Mouse (Mus musculus) forebrain, embryonic 13.5 days (tissue): ENCODE measurements at regions not wholly inside any gene's neighbourhood (a gene's known extent, or its start where the extent isn't known, plus 50 kb on each side); places are given as distances from the start of the nearest gene placed in this dataset.

Experiments used
- ATAC-seq: fragments of 200-750 bp; cut with Nextera tagmentation; 2 replicates; pipeline ENCODE4 v1.8.0; 2017
- H3K27ac ChIP-seq: fragments of 300-500 bp; sonication (generic); 2 replicates; pipeline ENCODE4 v1.5.1; 2015; ENCODE audit warnings: inconsistent platforms, mild to moderate bottlenecking, moderate library complexity
- H3K27me3 ChIP-seq: fragments of 300-500 bp; sonication (generic); 2 replicates; pipeline ENCODE4 v1.6.1; 2015; ENCODE audit warnings: mild to moderate bottlenecking, inconsistent platforms
- H3K36me3 ChIP-seq: fragments of 300-500 bp; sonication (generic); 2 replicates; pipeline ENCODE4 v1.6.1; 2015; ENCODE audit warnings: mild to moderate bottlenecking, inconsistent platforms; ENCODE audit not compliant: poor library complexity, severe bottlenecking
- H3K4me1 ChIP-seq: fragments of 300-500 bp; sonication (generic); 2 replicates; pipeline ENCODE4 v1.6.1; 2015; ENCODE audit warnings: inconsistent platforms
- H3K4me2 ChIP-seq: fragments of 300-500 bp; sonication (generic); 2 replicates; pipeline ENCODE4 v1.6.1; 2015; ENCODE audit warnings: inconsistent platforms, mild to moderate bottlenecking, moderate library complexity
- H3K4me3 ChIP-seq: fragments of 300-500 bp; sonication (generic); 2 replicates; pipeline ENCODE4 v1.5.1; 2015; ENCODE audit warnings: mild to moderate bottlenecking, inconsistent platforms
- H3K9ac ChIP-seq: fragments of 300-500 bp; sonication (generic); 2 replicates; pipeline ENCODE4 v1.6.1; 2015; ENCODE audit warnings: mild to moderate bottlenecking, inconsistent platforms
- H3K9me3 ChIP-seq: fragments of 300-500 bp; sonication (generic); replicated peaks from 2 replicates; pipeline ENCODE4 v1.6.1; 2016; ENCODE audit warnings: inconsistent platforms
- WGBS: fragments of 180-500 bp; shearing (Covaris S2); methylation state at CpG from one replicate; pipeline ENCODE4 v1.1.7; 2015; 5-methylcytosine and 5-hydroxymethylcytosine counted together

- no peak overlapping the region for H3K27ac ChIP-seq
- WGBS = 76% methylated on average over 17 of the region's 17 CpGs
- no peak overlapping the region for H3K4me3 ChIP-seq
- no peak overlapping the region for H3K4me2 ChIP-seq
- H3K9ac ChIP-seq = no peak overlapping the region
- H3K36me3 ChIP-seq = no peaks in the 10 kb centered on the region
- no peaks in the 10 kb centered on the region for H3K27me3 ChIP-seq
- H3K4me1 ChIP-seq = peaks cover 8% of the 10 kb centered on the region; the same call in 1 of the 2 replicates
- ATAC-seq = no peak
- no peaks in the 10 kb centered on the region for H3K9me3 ChIP-seq
Measured at GRCm38 (mm10) chr10:91575323-91576064, 394.4 kb upstream of the Tmpo start.

GRCm38 (mm10) chr10:91572796-91573195 is 391.7 kb upstream of the Tmpo start:
- no peak overlapping the region for H3K27ac ChIP-seq

DNA sequence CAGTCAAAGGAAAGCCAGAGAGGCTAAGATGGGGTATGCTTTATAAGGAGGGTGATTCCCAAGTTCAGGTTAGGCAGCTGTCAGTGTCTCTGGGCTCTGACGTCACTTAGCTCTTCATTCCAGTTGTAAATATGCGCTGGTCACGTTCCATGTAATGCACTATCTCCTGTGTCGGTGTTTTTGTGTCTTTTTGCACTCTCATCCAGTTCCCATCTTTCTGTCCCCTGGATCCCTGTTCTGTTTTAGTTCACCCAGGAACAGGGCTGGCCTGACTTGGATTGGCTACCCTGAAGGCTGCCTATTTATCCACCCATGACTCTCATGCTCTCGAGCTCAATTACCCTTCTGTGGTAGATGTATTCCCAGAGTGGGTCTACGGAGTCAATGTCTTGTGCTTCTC is 387.9 kb upstream of the Tmpo start:
- no peak overlapping the region for H3K4me2 ChIP-seq
- H3K9ac ChIP-seq = no peak overlapping the region
- H3K27me3 ChIP-seq = no peaks in the 10 kb centered on the region
- no peaks in the 10 kb centered on the region for H3K9me3 ChIP-seq
- H3K36me3 ChIP-seq = no peaks in the 10 kb centered on the region
- H3K4me3 ChIP-seq = no peak overlapping the region
- peaks cover 16% of the 10 kb centered on the region for H3K4me1 ChIP-seq
- no peak overlapping the region for H3K27ac ChIP-seq
- WGBS = 92% methylated on average over 6 of the region's 6 CpGs
- no peak for ATAC-seq

More at GRCm38 (mm10) chr10:91572796-91573195, 391.7 kb upstream of the Tmpo start:
- H3K36me3 ChIP-seq = no peaks in the 10 kb centered on the region
- H3K27me3 ChIP-seq = no peaks in the 10 kb centered on the region
- WGBS = 81% methylated on average over 7 of the region's 7 CpGs
- no peak overlapping the region for H3K4me3 ChIP-seq
- H3K9me3 ChIP-seq = no peaks in the 10 kb centered on the region
- no peak for ATAC-seq
- peaks cover 8% of the 10 kb centered on the region; the same call in 1 of the 2 replicates for H3K4me1 ChIP-seq
- H3K9ac ChIP-seq = no peak overlapping the region
- no peak overlapping the region for H3K4me2 ChIP-seq

- no peak overlapping the region for H3K4me2 ChIP-seq
- no peak overlapping the region for H3K4me3 ChIP-seq
- H3K27me3 ChIP-seq = no peaks in the 10 kb centered on the region
- no peak overlapping the region for H3K9ac ChIP-seq
- H3K9me3 ChIP-seq = no peaks in the 10 kb centered on the region
- ATAC-seq = no peak
- 0 out of 2 replicates have a peak overlapping the region, but pooled peaks have one; percentile 16 for H3K27ac ChIP-seq
- H3K4me1 ChIP-seq = peaks cover 8% of the 10 kb centered on the region
- WGBS = 18% methylated on average over 7 of the region's 7 CpGs
- no peaks in the 10 kb centered on the region for H3K36me3 ChIP-seq
Measured at GRCm38 (mm10) chr10:91566116-91566774, 385.1 kb upstream of the Tmpo start.

DNA sequence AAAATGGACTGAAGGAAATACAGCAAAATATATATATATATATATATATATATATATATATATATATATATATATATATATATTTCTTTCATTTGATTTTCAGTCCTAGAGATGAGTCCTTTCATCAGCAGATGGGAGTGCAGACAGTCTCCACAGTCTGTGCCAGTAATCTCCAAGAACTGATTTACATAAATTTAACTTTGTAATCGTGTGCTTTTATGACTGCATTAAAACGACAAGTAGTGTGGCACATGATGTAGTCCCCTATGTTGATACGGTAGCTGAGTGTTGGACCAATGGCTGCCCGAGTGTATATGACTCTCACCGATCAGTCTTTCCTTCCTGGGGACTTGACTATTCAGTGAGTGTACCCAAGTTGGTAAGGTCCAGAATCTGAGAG is 378.2 kb upstream of the Tmpo start:
- Histone ChIP-seq H3K36me3 (no peaks in the 10 kb centered on the region), H3K9ac (no peak overlapping the region), H3K9me3 (no peaks in the 10 kb centered on the region), H3K27me3 (no peaks in the 10 kb centered on the region), H3K4me3 (no peak overlapping the region), H3K4me2 (no peak overlapping the region), H3K27ac (no peak overlapping the region), H3K4me1 (no peaks in the 10 kb centered on the region)
- WGBS = 79% methylated on average over 5 of the region's 5 CpGs
- ATAC-seq = peak; percentile 63; the same call in 1 of the 2 replicates

GRCm38 (mm10) chr10:91548071-91548470 is 367.0 kb upstream of the Tmpo start:
- ATAC-seq = no peak

GRCm38 (mm10) chr10:91546140-91546539 is 365.0 kb upstream of the Tmpo start:
- Histone ChIP-seq H3K36me3 (no peaks in the 10 kb centered on the region), H3K4me1 (peaks cover 34% of the 10 kb centered on the region), H3K27ac (no peak overlapping the region), H3K4me3 (no peak overlapping the region), H3K9ac (no peak overlapping the region), H3K27me3 (no peaks in the 10 kb centered on the region), H3K4me2 (peak overlapping the region; percentile 38), H3K9me3 (no peaks in the 10 kb centered on the region)
- WGBS = 21% methylated on average over 9 of the region's 9 CpGs
- peak; percentile 85 for ATAC-seq

More at GRCm38 (mm10) chr10:91548071-91548470, 367.0 kb upstream of the Tmpo start:
- H3K36me3 ChIP-seq = no peaks in the 10 kb centered on the region
- WGBS = 87% methylated on average over 4 of the region's 4 CpGs
- no peak overlapping the region for H3K27ac ChIP-seq
- no peak overlapping the region for H3K9ac ChIP-seq
- no peaks in the 10 kb centered on the region for H3K27me3 ChIP-seq
- peaks cover 24% of the 10 kb centered on the region for H3K4me1 ChIP-seq
- no peaks in the 10 kb centered on the region for H3K9me3 ChIP-seq
- no peak overlapping the region for H3K4me3 ChIP-seq
- no peak overlapping the region for H3K4me2 ChIP-seq

DNA sequence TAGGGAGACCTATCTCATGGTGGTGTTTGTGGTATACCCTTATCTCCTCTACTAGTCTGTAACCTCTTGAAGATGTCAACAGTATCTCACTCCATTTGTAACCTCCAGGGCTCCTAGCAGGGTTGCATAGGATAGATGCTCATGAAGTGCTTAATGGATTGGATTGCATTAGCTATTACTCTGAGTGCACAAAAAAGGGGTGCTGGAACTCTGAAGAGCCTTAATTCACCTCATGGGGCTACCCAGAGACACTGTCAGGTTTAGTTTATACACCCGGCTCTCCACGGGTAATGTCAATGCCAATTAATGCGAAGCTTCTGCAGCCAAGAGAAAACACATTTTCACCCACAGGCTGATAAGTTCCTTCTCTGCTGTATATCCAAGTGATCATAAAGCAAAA is 364.3 kb upstream of the Tmpo start:
- Histone ChIP-seq H3K4me3 (no peak overlapping the region), H3K9me3 (no peaks in the 10 kb centered on the region), H3K27ac (no peak overlapping the region), H3K4me2 (no peak overlapping the region), H3K27me3 (no peaks in the 10 kb centered on the region), H3K4me1 (peaks cover 34% of the 10 kb centered on the region), H3K36me3 (no peaks in the 10 kb centered on the region), H3K9ac (no peak overlapping the region)
- 56% methylated on average over 3 of the region's 3 CpGs for WGBS
- ATAC-seq = no peak

DNA sequence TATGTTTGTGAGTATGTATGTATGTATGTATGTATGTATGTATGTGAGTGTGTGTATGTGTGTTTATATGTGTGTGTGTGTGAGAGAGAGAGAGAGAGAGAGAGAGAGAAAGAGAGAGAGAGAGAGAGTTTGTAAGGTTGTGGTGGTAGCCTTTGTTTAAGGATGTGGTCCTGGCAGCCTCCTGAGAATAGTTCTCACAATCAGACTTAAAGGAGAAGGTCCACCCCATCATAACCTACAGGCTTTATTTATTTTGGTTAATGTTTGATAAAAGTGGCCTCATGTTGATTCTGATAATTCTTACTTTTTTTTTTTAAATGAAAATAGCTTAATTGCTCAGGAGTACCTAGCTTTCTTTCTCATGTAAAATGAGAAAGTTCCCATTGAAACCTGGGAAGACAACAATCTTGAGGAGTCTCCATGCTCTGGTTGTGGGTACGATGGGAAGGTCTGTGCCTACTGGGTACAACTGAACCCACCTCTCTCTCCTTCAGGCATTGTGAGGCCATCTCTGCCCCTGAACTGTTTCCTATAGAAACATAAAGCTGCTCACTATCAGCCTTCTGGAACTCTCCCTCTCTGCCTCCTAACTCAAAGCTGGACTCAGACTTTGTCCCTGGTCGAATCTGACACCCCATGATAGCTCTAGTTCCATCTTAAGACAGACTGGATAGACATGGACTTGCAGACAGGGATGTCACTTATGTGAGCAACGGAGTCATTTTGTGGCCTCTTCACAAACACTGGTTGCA is 362.2 kb upstream of the Tmpo start:
- Histone ChIP-seq H3K4me3 (no peak overlapping the region), H3K4me1 (peaks cover 34% of the 10 kb centered on the region), H3K9me3 (no peaks in the 10 kb centered on the region), H3K27me3 (no peaks in the 10 kb centered on the region), H3K9ac (no peak overlapping the region), H3K27ac (no peak overlapping the region), H3K36me3 (no peaks in the 10 kb centered on the region), H3K4me2 (no peak overlapping the region)
- WGBS = 92% methylated on average over 3 of the region's 3 CpGs
- no peak for ATAC-seq

DNA sequence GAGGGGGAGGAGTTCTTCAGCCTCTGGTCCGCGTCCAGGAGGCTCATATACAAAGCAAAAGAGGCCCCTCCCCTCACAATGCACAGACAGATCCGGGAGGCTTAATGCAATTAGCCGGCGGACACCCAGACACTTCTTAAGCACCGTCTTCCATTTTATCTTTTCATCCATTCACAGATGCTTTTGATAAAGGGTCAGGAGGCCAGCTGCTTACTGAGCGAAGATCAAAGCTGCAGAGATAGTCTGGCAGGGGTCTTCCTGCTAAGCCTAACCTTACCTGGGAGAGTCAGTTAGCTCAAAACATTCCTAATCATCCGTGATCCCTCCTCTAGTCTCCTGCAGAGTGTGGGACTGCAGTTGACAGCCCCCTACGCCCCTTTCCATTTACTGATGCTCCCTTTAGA is 361.1 kb upstream of the Tmpo start:
- H3K9ac ChIP-seq = no peak overlapping the region
- WGBS = 3% methylated on average over 9 of the region's 9 CpGs
- H3K4me3 ChIP-seq = no peak overlapping the region
- no peaks in the 10 kb centered on the region for H3K36me3 ChIP-seq
- ATAC-seq = peak; percentile 50; the same call in 1 of the 2 replicates
- no peak overlapping the region for H3K4me2 ChIP-seq
- no peaks in the 10 kb centered on the region for H3K27me3 ChIP-seq
- peaks cover 40% of the 10 kb centered on the region for H3K4me1 ChIP-seq
- no peaks in the 10 kb centered on the region for H3K9me3 ChIP-seq
- H3K27ac ChIP-seq = no peak overlapping the region

DNA sequence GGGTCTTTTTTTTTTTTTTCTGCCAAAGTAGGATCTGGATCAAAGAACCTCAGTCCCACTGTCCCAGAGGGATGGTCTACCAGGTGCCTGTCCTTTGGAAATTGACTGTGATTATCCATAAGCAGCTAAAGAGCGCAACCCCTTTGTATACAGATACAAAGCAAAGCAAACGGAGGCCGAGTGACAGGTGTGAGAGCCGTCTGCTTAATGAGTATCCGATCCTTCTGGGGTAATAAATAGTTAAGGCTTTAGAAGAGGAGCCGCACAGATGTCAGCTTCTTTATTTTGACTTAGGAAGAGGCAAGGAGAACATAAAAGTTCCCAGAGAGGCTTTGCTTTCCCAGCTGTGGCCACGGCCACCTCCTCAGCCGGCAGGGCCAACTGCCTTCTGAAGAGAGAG is 356.1 kb upstream of the Tmpo start:
- Histone ChIP-seq H3K4me3 (no peak overlapping the region), H3K9me3 (no peaks in the 10 kb centered on the region), H3K36me3 (no peaks in the 10 kb centered on the region), H3K27ac (no peak overlapping the region), H3K27me3 (no peaks in the 10 kb centered on the region), H3K4me1 (peaks cover 15% of the 10 kb centered on the region), H3K9ac (no peak overlapping the region), H3K4me2 (no peak overlapping the region)
- ATAC-seq = no peak
- 20% methylated on average over 8 of the region's 8 CpGs for WGBS

DNA sequence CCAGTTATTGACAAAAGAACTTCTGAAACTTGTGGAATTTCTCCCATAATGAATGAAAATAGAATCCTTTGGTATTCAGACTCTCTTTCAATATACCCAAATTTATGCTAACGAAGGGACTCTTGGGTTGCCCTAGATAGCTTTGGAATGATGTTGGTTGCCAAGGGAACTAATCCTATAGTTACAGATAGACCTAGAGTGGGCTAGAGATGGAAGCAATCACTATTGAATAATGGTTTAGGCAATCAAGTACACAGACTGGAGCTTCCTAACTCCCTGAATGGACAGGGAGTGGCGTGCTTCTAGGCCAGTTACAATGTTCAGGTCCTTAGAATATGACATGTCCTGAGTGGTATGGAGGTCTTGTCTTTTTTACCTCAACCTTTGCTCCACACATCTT is 354.3 kb upstream of the Tmpo start:
- H3K9me3 ChIP-seq = no peaks in the 10 kb centered on the region
- H3K9ac ChIP-seq = no peak overlapping the region
- no peaks in the 10 kb centered on the region for H3K27me3 ChIP-seq
- WGBS = 24% methylated on average over 2 of the region's 2 CpGs
- H3K36me3 ChIP-seq = no peaks in the 10 kb centered on the region
- peaks cover 10% of the 10 kb centered on the region for H3K4me1 ChIP-seq
- ATAC-seq = no peak
- no peak overlapping the region for H3K4me3 ChIP-seq
- H3K4me2 ChIP-seq = no peak overlapping the region
- H3K27ac ChIP-seq = no peak overlapping the region
